Mouse (Mus musculus) bone marrow, adult 2 months (tissue): ENCODE data around the gene Ifna14.
A peak's percentile ranks its signal among the peaks of the same experiment; 100 is the strongest.

ENCODE experiments used
- CTCF ChIP-seq: fragments of 200-500 bp; IDR thresholded peaks from 2 replicates; pipeline ENCODE4 v1.5.1; 2011; ENCODE audit warnings: low read length, control low read depth; ENCODE audit not compliant: control insufficient read depth, insufficient read depth
- POLR2A ChIP-seq: fragments of 200-500 bp; IDR thresholded peaks from 2 replicates; pipeline ENCODE4 v1.6.1; 2011; ENCODE audit warnings: low read depth, mild to moderate bottlenecking, control low read depth, low read length, borderline replicate concordance; ENCODE audit not compliant: control insufficient read depth

GRCm38 (mm10) chr4:88543649-88544234 lies 27.9 kb downstream of the Ifna14 start:
- TF ChIP-seq CTCF (peak; percentile 47), POLR2A (no peak)
